Mouse (Mus musculus) erythroid progenitor cell, adult 5-6 weeks (primary cell): ENCODE data around the gene Nr3c2. TPM values are rescaled to one million over a fixed set of nuclear protein-coding genes. Genes with fewer than 3 reads are reported as not detected.

Experiments used
- ATAC-seq: replicated peaks from 2 replicates; pipeline ENCODE4 v1.8.0; 2016; ENCODE audit warnings: moderate number of reproducible peaks, mild to moderate bottlenecking, moderate TSS enrichment, inconsistent platforms; ENCODE audit not compliant: poor library complexity, low FRiP score, severe bottlenecking
- total RNA-seq, 2 experiments: library from RNA; stranded (forward) in 1 of 2; stranded (reverse) in 1 of 2; fragments of 150-400 nt in 1 of 2; fragments of 186-747, 209-891 nt in 1 of 2; gene quantifications; 2 replicates each; pipeline versions ENCODE4 v1.2.3 to v1.2.4; 2015 to 2017; ENCODE audit warnings: low replicate concordance in 2 of 2

Gene Nr3c2
- total RNA-seq, 2 experiments from 2014 or later: not detected

GRCm38 (mm10) chr8:76971187-76971586, 71.9 kb downstream of the Nr3c2 start:
- ATAC-seq: no peak

- ATAC-seq: no peak
These were observed 72.6 kb downstream of the Nr3c2 start for GRCm38 (mm10) chr8:76971761-76972404.

- ATAC-seq: no peak
These were observed 73.8 kb downstream of the Nr3c2 start for GRCm38 (mm10) chr8:76972947-76973552.

GRCm38 (mm10) chr8:76977907-76978306, 78.7 kb downstream of the Nr3c2 start:
- no peak for ATAC-seq

GRCm38 (mm10) chr8:76984082-76984481, 84.8 kb downstream of the Nr3c2 start:
- no peak for ATAC-seq

GRCm38 (mm10) chr8:76984851-76985250, 85.6 kb downstream of the Nr3c2 start:
- no peak for ATAC-seq

DNA sequence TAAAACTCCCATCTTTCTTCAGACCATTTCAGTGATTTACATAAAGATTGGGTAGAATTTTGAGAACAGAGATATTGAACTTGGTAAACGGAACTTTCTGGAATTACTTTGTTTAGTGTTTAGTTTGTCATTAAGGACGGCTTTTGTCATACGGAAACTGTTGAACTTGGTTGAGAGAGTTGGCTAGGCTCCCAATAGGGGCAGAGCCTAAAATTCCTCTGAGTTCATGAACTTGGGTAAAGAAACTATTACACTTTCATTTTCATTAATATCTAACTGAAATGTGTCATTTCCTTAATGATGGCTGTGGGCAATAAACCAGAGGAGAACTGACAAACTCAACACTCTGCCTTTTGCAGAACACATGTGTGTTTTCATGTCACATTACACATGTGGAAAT, 88.6 kb downstream of the Nr3c2 start:
- no peak for ATAC-seq

GRCm38 (mm10) chr8:76998276-76998675, 99.0 kb downstream of the Nr3c2 start:
- no peak for ATAC-seq

DNA sequence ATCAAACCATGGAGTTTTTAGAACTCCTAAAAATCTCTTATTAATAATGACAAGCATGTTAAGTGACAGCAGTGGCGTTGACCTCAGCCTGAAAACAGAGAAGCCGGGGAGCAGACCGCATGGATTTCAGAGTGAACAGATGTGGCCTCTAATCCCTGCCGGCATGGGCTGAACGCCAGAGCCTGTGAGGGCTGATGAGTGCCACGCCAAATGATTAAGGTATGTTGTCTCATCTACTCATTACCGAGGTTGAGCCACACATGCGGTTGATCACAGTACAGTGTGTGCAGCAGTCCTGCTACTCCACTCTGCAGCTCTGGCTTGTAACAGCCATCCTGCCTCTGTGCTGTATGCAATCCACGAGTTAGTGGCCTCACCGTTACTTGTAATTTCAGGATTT, 110.2 kb downstream of the Nr3c2 start:
- ATAC-seq: no peak

DNA sequence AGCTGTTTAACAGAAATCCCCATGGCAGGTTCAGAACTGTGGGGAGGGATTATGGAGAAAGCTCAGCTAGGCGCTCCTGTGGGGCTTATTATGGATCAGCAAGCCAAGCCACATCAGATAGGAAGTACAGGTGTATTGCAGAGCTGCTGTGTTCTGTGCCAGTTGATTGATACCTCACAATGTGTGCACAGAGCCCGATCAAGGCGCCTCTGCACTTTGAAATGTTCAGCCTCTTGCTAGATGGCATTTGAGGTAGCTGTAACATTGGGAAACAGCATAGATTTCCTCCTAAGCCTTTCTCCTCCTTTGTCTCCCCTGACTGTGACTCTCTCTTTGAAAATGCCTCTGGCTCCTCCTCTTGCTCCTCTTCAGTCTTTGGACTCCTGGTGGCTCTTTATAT, 112.7 kb downstream of the Nr3c2 start:
- ATAC-seq: no peak

- ATAC-seq: no peak
These were observed 113.4 kb downstream of the Nr3c2 start for GRCm38 (mm10) chr8:77012641-77013040.

GRCm38 (mm10) chr8:77016713-77017112, 117.5 kb downstream of the Nr3c2 start:
- ATAC-seq: no peak

DNA sequence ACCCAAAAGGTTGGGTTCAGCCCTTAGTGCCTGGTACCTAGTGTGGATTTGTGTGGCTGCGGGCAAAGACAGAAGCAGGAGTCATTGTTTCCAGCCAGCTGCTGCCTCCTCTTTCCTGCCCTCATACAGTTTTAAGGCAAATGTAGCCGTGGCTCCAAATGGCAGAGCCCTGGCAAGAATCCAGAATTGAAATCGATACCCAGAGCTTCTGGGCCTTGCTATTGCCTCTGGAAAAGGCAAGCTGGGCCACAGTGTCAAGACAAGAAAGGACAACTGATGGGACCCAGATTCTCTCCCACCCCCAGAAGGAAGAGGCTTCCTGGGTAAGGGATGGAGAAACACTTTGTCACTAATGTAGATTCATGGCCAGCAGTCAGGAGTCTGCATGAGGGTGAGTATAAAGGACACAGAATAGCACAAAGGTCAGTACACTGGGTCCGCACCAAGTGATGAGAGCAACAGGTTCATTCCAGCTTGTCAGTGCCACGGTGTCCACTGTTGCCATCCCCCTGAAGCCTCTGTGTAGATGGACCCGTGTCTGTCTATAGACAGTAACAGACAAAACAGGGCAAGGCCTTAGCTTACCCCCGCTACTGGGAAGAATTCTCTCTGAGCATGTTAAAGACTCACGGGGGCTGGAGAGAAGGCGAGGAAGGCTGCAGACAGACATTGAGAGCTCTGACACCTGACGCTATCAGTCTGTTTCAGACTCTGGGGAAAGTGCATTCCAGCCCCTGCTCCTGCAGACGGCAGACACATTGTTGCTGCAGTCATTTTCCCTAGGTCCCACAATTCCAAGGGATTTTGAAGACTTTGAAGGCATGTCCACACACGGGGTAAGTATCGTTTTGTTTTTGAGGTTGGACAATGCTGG, 124.8 kb downstream of the Nr3c2 start:
- no peak for ATAC-seq

DNA sequence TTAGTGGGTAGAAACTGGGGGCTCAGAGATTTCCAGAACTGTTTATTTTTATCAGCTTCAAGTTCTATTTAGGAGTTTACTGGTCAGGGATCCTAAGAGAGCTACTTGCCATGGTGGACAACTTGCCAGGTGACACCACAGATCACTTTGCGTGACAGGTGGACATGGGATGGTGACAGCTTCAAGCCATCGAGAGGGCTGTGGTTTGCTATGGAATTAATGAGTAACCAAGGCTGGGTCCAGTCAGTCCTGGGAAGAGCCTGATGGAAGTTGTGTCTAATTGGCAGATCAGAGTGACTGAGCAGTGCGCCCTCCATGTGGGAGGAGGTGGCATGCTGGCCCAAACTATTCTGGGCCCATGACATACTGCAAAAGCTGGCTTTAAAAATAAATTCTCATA, 132.0 kb downstream of the Nr3c2 start:
- no peak for ATAC-seq

GRCm38 (mm10) chr8:77033706-77034464, 134.6 kb downstream of the Nr3c2 start:
- ATAC-seq: no peak

DNA sequence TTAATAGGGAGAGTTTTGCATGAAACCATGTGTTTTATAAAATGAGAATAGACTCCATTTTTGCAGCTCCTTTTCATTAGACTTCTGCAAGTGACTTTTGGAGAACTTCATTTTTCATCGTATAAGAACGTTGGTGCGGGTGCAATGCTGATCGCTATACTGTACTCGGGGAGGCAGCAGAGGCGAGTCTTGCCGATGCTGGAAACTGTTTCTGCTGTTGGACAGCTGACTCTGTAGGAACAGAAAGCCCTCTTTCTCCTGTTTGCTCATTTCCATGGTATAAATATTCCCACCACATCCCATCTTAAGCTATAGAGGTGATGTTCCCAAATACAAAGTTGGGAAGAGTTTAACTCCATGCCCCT, 135.2 kb downstream of the Nr3c2 start:
- no peak for ATAC-seq

DNA sequence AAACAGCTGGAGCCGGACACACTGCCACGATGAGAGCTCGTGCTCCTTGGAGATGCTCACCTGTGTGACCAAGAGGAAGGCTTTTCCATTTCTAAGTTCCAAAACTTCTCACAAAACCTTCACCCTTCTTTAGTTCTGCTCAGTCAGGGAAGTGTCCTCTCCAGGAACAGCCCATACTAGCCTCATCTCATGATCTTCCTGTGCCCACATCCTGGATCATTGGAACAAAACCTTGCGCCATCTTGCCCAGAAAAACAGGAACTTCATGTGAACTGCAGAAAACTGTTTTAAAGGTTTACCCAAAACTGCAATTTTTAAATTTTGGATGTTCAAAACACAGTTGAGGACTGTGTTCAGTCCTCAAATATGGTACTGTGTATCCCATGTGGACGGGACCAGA, 142.0 kb downstream of the Nr3c2 start:
- ATAC-seq: no peak

DNA sequence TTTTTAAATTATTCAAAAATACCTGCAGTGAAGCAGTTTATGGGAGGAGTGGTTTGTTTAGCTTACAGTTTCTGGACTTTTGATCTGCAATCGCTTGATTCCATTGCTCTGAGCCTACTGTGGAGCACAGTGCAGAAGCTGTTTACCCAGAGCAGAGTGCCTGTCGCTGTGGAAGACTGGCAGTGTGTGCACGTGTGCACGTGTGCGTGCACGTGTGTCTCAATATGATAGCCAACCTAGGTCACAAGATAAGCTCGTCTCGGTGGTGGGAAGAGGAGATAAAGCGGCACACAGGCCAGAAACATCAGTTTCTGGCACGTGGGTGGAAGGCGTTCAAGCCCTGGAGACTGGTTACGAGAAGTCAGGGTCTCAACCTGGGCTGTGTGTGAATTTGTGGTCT, 145.6 kb downstream of the Nr3c2 start:
- no peak for ATAC-seq

GRCm38 (mm10) chr8:77045711-77046110, 146.5 kb downstream of the Nr3c2 start:
- ATAC-seq: no peak

GRCm38 (mm10) chr8:77046217-77046616, 147.0 kb downstream of the Nr3c2 start:
- no peak for ATAC-seq
